9 mouse cellular contexts compared by ENCODE assay signal in genomic region chr13:95481428-95481827, GRCm38 (mm10). TPM values are rescaled to one million over a fixed set of nuclear protein-coding genes. Genes with fewer than 3 reads are reported as not detected.
A peak's percentile ranks its signal among the peaks of the same experiment; 100 is the strongest.
DNase-seq lines count a peak whose midpoint lies in the region; ATAC-seq and TF ChIP-seq lines count a peak whose summit lies in the region.
"Had no signal": no experiment of that assay in that cellular context is flagged by ENCODE, and none has a peak within 500 bp of the region (broad histone marks: within the 10 kb centered on the region; RNA-seq: fewer than 3 reads in every experiment).

No protein-coding gene starts in this region.

- no peaks in the 10 kb centered on the region for H3K9me3 ChIP-seq in embryonic facial prominence, embryonic 12.5 days
- no peaks in the 10 kb centered on the region for H3K9me3 ChIP-seq in heart, embryonic 10.5 days

- no peak overlapping the region for H3K9ac ChIP-seq in embryonic facial prominence, embryonic 12.5 days

- no peaks in the 10 kb centered on the region for H3K4me1 ChIP-seq in embryonic facial prominence, embryonic 12.5 days
- 0 out of 2 replicates have a peak, but pooled peaks cover 2% of the 10 kb centered on the region for H3K4me1 ChIP-seq in heart, embryonic 10.5 days
- no peaks in the 10 kb centered on the region; the same call in 1 of the 2 replicates for H3K4me1 ChIP-seq in lung, adult 2 months (ENCODE audit: control insufficient read depth, insufficient read depth, low read length)
- H3K4me1 ChIP-seq in olfactory bulb, adult 2 months (ENCODE audit: control insufficient read depth, insufficient read depth, low read length): no peaks in the 10 kb centered on the region
- no peaks in the 10 kb centered on the region for H3K4me1 ChIP-seq in thymus, adult 2 months (replicated peaks; ENCODE audit: control insufficient read depth, insufficient read depth, low read length)

- peaks cover 8% of the 10 kb centered on the region; the same call in 1 of the 2 replicates for H3K27me3 ChIP-seq in embryonic facial prominence, embryonic 12.5 days
- peaks cover 32% of the 10 kb centered on the region; the same call in 1 of the 2 replicates for H3K27me3 ChIP-seq in heart, embryonic 10.5 days (ENCODE audit: insufficient read depth, poor library complexity, severe bottlenecking)
- no peaks in the 10 kb centered on the region for H3K27me3 ChIP-seq in thymus, adult 2 months (ENCODE audit: control insufficient read depth, insufficient read depth, low read length)

- no peak overlapping the region for H3K27ac ChIP-seq in embryonic facial prominence, embryonic 12.5 days
- no peak overlapping the region for H3K27ac ChIP-seq in heart, embryonic 10.5 days
- H3K27ac ChIP-seq in olfactory bulb, adult 2 months (ENCODE audit: insufficient read depth, low read depth, low read length): no peak overlapping the region
- H3K27ac ChIP-seq in thymus, adult 2 months (ENCODE audit: control insufficient read depth, insufficient read depth, low read length): no peak overlapping the region

- H3K4me3 ChIP-seq in embryonic facial prominence, embryonic 12.5 days: no peak overlapping the region
- no peak overlapping the region for H3K4me3 ChIP-seq in heart, embryonic 10.5 days
- H3K4me3 ChIP-seq in lung, adult 2 months (replicated peaks; ENCODE audit: extremely low read depth, low read depth, low read length): no peak overlapping the region
- no peak overlapping the region for H3K4me3 ChIP-seq in olfactory bulb, adult 2 months (ENCODE audit: insufficient read depth, low read depth, low read length)
- no peak overlapping the region for H3K4me3 ChIP-seq in thymus, adult 2 months (ENCODE audit: control insufficient read depth, insufficient read depth, low read length)
- H3K4me3 ChIP-seq: erythroblast, embryonic 14.5 days had no signal

- peak; percentile 65 for TF ChIP-seq CTCF in lung, adult 2 months (IDR thresholded peaks at IDR 0.05; ENCODE audit: insufficient read depth, low read length)
- TF ChIP-seq CTCF in olfactory bulb, adult 2 months (IDR thresholded peaks at IDR 0.05; ENCODE audit: insufficient read depth, low read depth, low read length): peak; percentile 40; the same call in 1 of the 2 replicates
- TF ChIP-seq CTCF in thymus, adult 2 months (IDR thresholded peaks at IDR 0.05; ENCODE audit: borderline replicate concordance, control insufficient read depth, extremely low read depth, insufficient read depth, low read length, poor library complexity): no peak

- ATAC-seq in embryonic facial prominence, embryonic 12.5 days (ENCODE audit: insufficient number of reproducible peaks, insufficient read depth, low FRiP score, low TSS enrichment): peak; percentile 64; the same call in 1 of the 2 replicates

- no peak for TF ChIP-seq POLR2A in lung, adult 2 months (IDR thresholded peaks at IDR 0.05; ENCODE audit: borderline replicate concordance, extremely low read depth, low read depth, low read length)
- TF ChIP-seq POLR2A in olfactory bulb, adult 2 months (IDR thresholded peaks at IDR 0.05; ENCODE audit: insufficient read depth, low read depth, low read length): no peak
- TF ChIP-seq POLR2A in thymus, adult 2 months (IDR thresholded peaks at IDR 0.05; ENCODE audit: control insufficient read depth, extremely low read depth, insufficient read depth, low read length, poor library complexity): no peak

- no peak overlapping the region for H3K4me2 ChIP-seq in embryonic facial prominence, embryonic 12.5 days (replicated peaks)

- H3K36me3 ChIP-seq in embryonic facial prominence, embryonic 12.5 days: no peaks in the 10 kb centered on the region
- no peaks in the 10 kb centered on the region for H3K36me3 ChIP-seq in heart, embryonic 10.5 days
- H3K36me3 ChIP-seq in thymus, adult 2 months (ENCODE audit: control insufficient read depth, insufficient read depth, low read length): no peaks in the 10 kb centered on the region

- peak; percentile 77 for DNase-seq in CD4-positive, CD25-positive, alpha-beta regulatory T cell, adult 2 months (ENCODE audit: low read depth, low spot score)
- DNase-seq in adrenal gland, postnatal 25 days: peak; percentile 68
- peak; percentile 81 for DNase-seq in heart, embryonic 10.5 days (ENCODE audit: low spot score)
- peak; percentile 72 to 89 for DNase-seq in kidney, postnatal 36 days
- DNase-seq in lung, adult 2 months: peak; percentile 78
- peak; percentile 62 for DNase-seq in thymus, adult 2 months

- WGBS in embryonic facial prominence, embryonic 12.5 days: 16% methylated on average over 4 of the region's 4 CpGs
- WGBS in heart, embryonic 10.5 days: 19% methylated on average over 4 of the region's 4 CpGs
- WGBS in lung, adult 2 months: 8% methylated on average over 4 of the region's 4 CpGs
- WGBS in olfactory bulb, adult 2 months: 7% methylated on average over 4 of the region's 4 CpGs
- WGBS in thymus, adult 2 months: 7% methylated on average over 4 of the region's 4 CpGs

RNA-seq across cellular contexts. Expression of gene S100z, which starts 2.9 kb away (rescaled TPM):
- total RNA-seq in adrenal gland, postnatal 25 days (2021): not detected in 2 replicates
- 1.6 and 4.2 TPM in 2 replicates for polyA plus RNA-seq in embryonic facial prominence, embryonic 12.5 days (2016; fragmentation: Nextera tagmentation; extraction: Ambion mirVana)
- not detected in 2 replicates for polyA plus RNA-seq in heart, embryonic 10.5 days (2016; fragmentation: Nextera tagmentation; extraction: Ambion mirVana)
- polyA plus RNA-seq in lung, adult 2 months (2012; rRNA removed): 0.49 TPM in 1 of 2 replicates, not detected in the other
- not detected in 2 replicates for polyA plus RNA-seq in olfactory bulb, adult 2 months (2012; ENCODE audit: insufficient read depth, insufficient read length, low replicate concordance, missing spikeins)
- polyA plus RNA-seq in thymus, adult 2 months (2012; rRNA removed): not detected in 2 replicates
- polyA plus RNA-seq: erythroblast, embryonic 14.5 days had no signal

RNA-seq across cellular contexts. Expression of gene Crhbp, which starts 36.7 kb away (rescaled TPM):
- total RNA-seq in adrenal gland, postnatal 25 days (2021): not detected in 2 replicates
- 3.5 and 4.9 TPM in 2 replicates for polyA plus RNA-seq in embryonic facial prominence, embryonic 12.5 days (2016; fragmentation: Nextera tagmentation; extraction: Ambion mirVana)
- 0.69 TPM in 1 of 2 replicates, not detected in the other for polyA plus RNA-seq in heart, embryonic 10.5 days (2016; fragmentation: Nextera tagmentation; extraction: Ambion mirVana)
- polyA plus RNA-seq in lung, adult 2 months (2012; rRNA removed): not detected in 2 replicates
- not detected in 2 replicates for polyA plus RNA-seq in olfactory bulb, adult 2 months (2012; ENCODE audit: insufficient read depth, insufficient read length, low replicate concordance, missing spikeins)
- polyA plus RNA-seq in thymus, adult 2 months (2012; rRNA removed): 2.7 and 3.1 TPM in 2 replicates
- polyA plus RNA-seq: erythroblast, embryonic 14.5 days had no signal

RNA-seq across cellular contexts. Expression of gene F2rl1, which starts 43.6 kb away (rescaled TPM):
- total RNA-seq in adrenal gland, postnatal 25 days (2021): 0.12 TPM in 1 of 2 replicates, not detected in the other
- polyA plus RNA-seq in embryonic facial prominence, embryonic 12.5 days (2016; fragmentation: Nextera tagmentation; extraction: Ambion mirVana): 0.73 and 0.82 TPM in 2 replicates
- 0.23 TPM in 1 of 2 replicates, not detected in the other for polyA plus RNA-seq in heart, embryonic 10.5 days (2016; fragmentation: Nextera tagmentation; extraction: Ambion mirVana)
- polyA plus RNA-seq in lung, adult 2 months (2012; rRNA removed): 10.7 and 12.4 TPM in 2 replicates
- polyA plus RNA-seq in olfactory bulb, adult 2 months (2012; ENCODE audit: insufficient read depth, insufficient read length, low replicate concordance, missing spikeins): not detected in 2 replicates
- 7.8 and 8.5 TPM in 2 replicates for polyA plus RNA-seq in thymus, adult 2 months (2012; rRNA removed)
- polyA plus RNA-seq: erythroblast, embryonic 14.5 days had no signal
